Mouse (Mus musculus) heart, adult 10 weeks (tissue): ENCODE results near the gene Degs2. TPM values are rescaled to one million over a fixed set of nuclear protein-coding genes. Genes with fewer than 3 reads are reported as not detected.

ENCODE experiments used
- polyA plus RNA-seq: library from polyadenylated mRNA; stranded (reverse); fragments of 350-450 nt; fragmentation: Illumina TruSeq; extraction: RNeasy Lipid Tissue Mini Kit (QIAGEN cat#74804); gene quantifications from one replicate; pipeline ENCODE4 v1.2.3, GENCODE M21; 2014; ENCODE audit warnings: low read depth, low replicate concordance

Degs2 gene
- polyA plus RNA-seq, result 0.26 TPM

GRCm38 (mm10) chr12:108702185-108702584 lies at the start of gene Degs2:
Gene Degs2, minus strand, starts transcription at chr12:108702315.

Other genes starting within 250 kb of the Degs2 start
- 25.7 TPM for gene Evl, start 147.6 kb downstream of the Degs2 start, polyA plus RNA-seq
- gene Yy1, start 90.7 kb upstream of the Degs2 start, polyA plus RNA-seq, result 27.8 TPM
- 10.8 TPM for gene Slc25a29, start 133.6 kb upstream of the Degs2 start, polyA plus RNA-seq
- gene Slc25a47, start 133.7 kb upstream of the Degs2 start, polyA plus RNA-seq, result 15.0 TPM
- 7.3 TPM for gene Wdr25, start 191.3 kb upstream of the Degs2 start, polyA plus RNA-seq
- gene Wars, start 191.9 kb upstream of the Degs2 start, polyA plus RNA-seq, result 33.8 TPM